Mouse (Mus musculus) CH12.LX (cell line): ENCODE measurements around the gene 6330409D20Rik. TPM values are rescaled to one million over a fixed set of nuclear protein-coding genes. Genes with fewer than 3 reads are reported as not detected.

Experiments
- DNase-seq: peaks from one replicate; pipeline ENCODE4 v3.0.0-alpha.2; 2013; ENCODE audit errors: extremely low read depth
- H3K27ac ChIP-seq: 2 replicates; pipeline ENCODE4 v1.5.1; 2012; ENCODE audit warnings: low read depth, mild to moderate bottlenecking, control low read depth, moderate library complexity; ENCODE audit not compliant: insufficient read depth
- H3K27me3 ChIP-seq: replicated peaks from 2 replicates; pipeline ENCODE3; 2012; ENCODE audit warnings: inconsistent platforms
- H3K36me3 ChIP-seq, 2 experiments: replicated peaks in 1 of 2; 2 replicates each; pipeline versions ENCODE3 to v1.6.1; 2012; ENCODE audit warnings: inconsistent platforms in 1 of 2, low read length in 1 of 2, mild to moderate bottlenecking in 1 of 2, mixed read lengths in 1 of 2, moderate library complexity in 1 of 2; ENCODE audit not compliant: control insufficient read depth in 1 of 2, insufficient read depth in 1 of 2
- H3K4me1 ChIP-seq, 2 experiments: 2 replicates each; pipeline ENCODE4 v1.6.1; 2012; ENCODE audit warnings: inconsistent platforms in 1 of 2, moderate library complexity in 1 of 2; ENCODE audit not compliant: insufficient read depth in 2 of 2, control insufficient read depth in 1 of 2
- H3K4me2 ChIP-seq: 2 replicates; pipeline ENCODE4 v1.6.1; 2012; ENCODE audit warnings: low read depth, mild to moderate bottlenecking, control low read depth; ENCODE audit not compliant: poor library complexity, insufficient read depth, severe bottlenecking
- H3K4me3 ChIP-seq, 3 experiments: fragments of 150-350 bp in 1 of 3; sonication (generic) in 1 of 3; replicated peaks in 1 of 3; 2 replicates each; pipeline versions ENCODE3 to v1.5.1; 2011 to 2012; ENCODE audit warnings: low read depth in 2 of 3, low read length in 2 of 3, mild to moderate bottlenecking in 2 of 3, moderate library complexity in 2 of 3, control low read depth in 1 of 3, improper control_type of control experiment in 1 of 3, inconsistent platforms in 1 of 3, mixed read lengths in 1 of 3; ENCODE audit not compliant: poor library complexity in 1 of 3
- H3K79me2 ChIP-seq: replicated peaks from 2 replicates; pipeline ENCODE4 v1.6.1; 2012; ENCODE audit warnings: mild to moderate bottlenecking, moderate library complexity; ENCODE audit not compliant: control insufficient read depth, poor library complexity, insufficient read depth, severe bottlenecking; ENCODE audit errors: extremely low read depth
- H3K9ac ChIP-seq: 2 replicates; pipeline ENCODE4 v1.6.1; 2012; ENCODE audit warnings: low read depth, mild to moderate bottlenecking, control low read depth, moderate library complexity; ENCODE audit not compliant: insufficient read depth
- H3K9me3 ChIP-seq: replicated peaks from 2 replicates; pipeline ENCODE3; 2012; ENCODE audit warnings: low read length, inconsistent platforms, mixed read lengths
- E2F4 ChIP-seq: IDR thresholded peaks from 2 replicates; pipeline ENCODE4 v1.6.1; 2011; ENCODE audit warnings: low read depth, low read length, improper control_type of control experiment; ENCODE audit not compliant: insufficient replicate concordance
- ELF1 ChIP-seq: IDR thresholded peaks from 2 replicates; pipeline ENCODE4 v1.6.1; 2014; ENCODE audit warnings: low read depth, mild to moderate bottlenecking, inconsistent platforms, low read length, improper control_type of control experiment
- EP300 ChIP-seq: IDR thresholded peaks from 2 replicates; pipeline ENCODE4 v1.6.1; 2011; ENCODE audit warnings: low read length, improper control_type of control experiment
- ETS1 ChIP-seq: conservative IDR thresholded peaks from 2 replicates; pipeline ENCODE4 v1.6.1; 2012; ENCODE audit warnings: low read depth, mild to moderate bottlenecking, inconsistent platforms, low read length, improper control_type of control experiment, moderate library complexity
- HCFC1 ChIP-seq: IDR thresholded peaks from 2 replicates; pipeline ENCODE4 v1.6.1; 2012; ENCODE audit warnings: low read depth, mild to moderate bottlenecking, inconsistent platforms, low read length, improper control_type of control experiment
- KAT2A ChIP-seq: IDR thresholded peaks from 2 replicates; pipeline ENCODE4 v1.6.1; 2012; ENCODE audit warnings: low read length, improper control_type of control experiment, inconsistent platforms; ENCODE audit not compliant: insufficient replicate concordance
- MAX ChIP-seq: IDR thresholded peaks from 2 replicates; pipeline ENCODE4 v1.6.1; 2011; ENCODE audit warnings: low read length, improper control_type of control experiment
- MAZ ChIP-seq: IDR thresholded peaks from 2 replicates; pipeline ENCODE4 v1.6.1; 2012; ENCODE audit warnings: low read depth, mild to moderate bottlenecking, inconsistent platforms, low read length, improper control_type of control experiment, moderate library complexity
- POLR2AphosphoS2 ChIP-seq: IDR thresholded peaks from 2 replicates; pipeline ENCODE4 v1.6.1; 2011; ENCODE audit warnings: low read depth, low read length, improper control_type of control experiment
- TBP ChIP-seq: conservative IDR thresholded peaks from 2 replicates; pipeline ENCODE4 v1.6.1; 2011; ENCODE audit warnings: low read depth, low read length, improper control_type of control experiment
- USF2 ChIP-seq: conservative IDR thresholded peaks from 2 replicates; pipeline ENCODE4 v1.6.1; 2011; ENCODE audit warnings: low read depth, low read length, improper control_type of control experiment
- ZC3H11A ChIP-seq: IDR thresholded peaks from 2 replicates; pipeline ENCODE4 v1.6.1; 2012; ENCODE audit warnings: low read depth, mild to moderate bottlenecking, inconsistent platforms, low read length, improper control_type of control experiment
- ZKSCAN1 ChIP-seq: IDR thresholded peaks from 2 replicates; pipeline ENCODE4 v1.6.1; 2012; ENCODE audit warnings: low read depth, inconsistent platforms, low read length, improper control_type of control experiment, borderline replicate concordance
- ZMIZ1 ChIP-seq: IDR thresholded peaks from 2 replicates; pipeline ENCODE4 v1.6.1; 2012; ENCODE audit warnings: low read depth, mild to moderate bottlenecking, inconsistent platforms, low read length, improper control_type of control experiment
- ZNF384 ChIP-seq: IDR thresholded peaks from 2 replicates; pipeline ENCODE4 v1.6.1; 2012; ENCODE audit warnings: low read depth, low read length, improper control_type of control experiment, inconsistent platforms
- dilution Hi-C: fragments of 300-500 bp; cut with MboI; formaldehyde crosslinking; loops from 2 replicates; pipeline ENCODE4 v1.14.3; 2020; ENCODE audit warnings: low sequenced_read_pairs; ENCODE audit not compliant: extremely low pct_unique_long_range_greater_than_20kb, extremely low pct_ligation_motif_present
- in situ Hi-C: fragments of 300-500 bp; cut with MboI; formaldehyde crosslinking; loops from 3 replicates; pipeline ENCODE4 v1.14.3; 2019; ENCODE audit warnings: low sequenced_read_pairs, low pct_ligation_motif_present, low pct_unique_long_range_greater_than_20kb, mixed read lengths
- polyA plus RNA-seq: library from polyadenylated mRNA; unstranded; fragments of >175 nt; gene quantifications from 2 replicates; pipeline ENCODE4 v1.2.1, GENCODE M21; 2012; ENCODE audit warnings: low read depth; ENCODE audit not compliant: insufficient read length
- total RNA-seq, 2 experiments: library from RNA; depleted of rRNA; stranded (reverse); fragments of 300-350 nt in 1 of 2; fragments of >200 nt in 1 of 2; gene quantifications; 2 replicates each; pipeline ENCODE4 v1.2.3; 2012 to 2014

6330409D20Rik gene
- total and polyA plus RNA-seq, 3 experiments: 0.46 TPM; not detected in 2

DNA sequence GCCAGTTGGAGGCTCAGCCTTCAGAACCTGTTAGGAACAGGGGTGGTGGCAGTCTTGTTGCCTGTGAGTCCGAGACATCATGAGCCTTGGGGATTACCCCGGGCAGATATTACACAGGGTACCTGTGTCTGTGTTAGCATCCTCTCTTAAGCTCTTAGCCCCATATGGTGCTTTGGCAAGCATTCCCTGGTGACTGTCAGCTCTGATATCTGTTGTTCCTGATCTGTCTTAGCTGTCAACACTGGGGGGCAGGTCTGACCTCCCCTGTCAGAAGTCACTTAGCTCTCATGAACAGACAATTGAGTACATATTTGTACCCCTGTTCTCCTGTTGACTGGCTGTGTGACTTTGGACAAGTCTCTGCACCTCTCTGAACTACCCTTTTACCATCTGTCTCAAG, 18.2 kb upstream of the 6330409D20Rik start:
- H3K27me3 ChIP-seq: no peaks in the 10 kb centered on the region
- peaks cover 0 to 10% of the 10 kb centered on the region in 2 experiments; a peak in 3 of 4 replicates for H3K4me1 ChIP-seq
- in situ Hi-C loops (loop anchor here (5.0 kb wide), 2 partner anchors 47 to 127 kb away; partner anchors contain the start of gene Cdk9), dilution Hi-C loops (no loop called here)
- no peaks in the 10 kb centered on the region for H3K9me3 ChIP-seq
- H3K79me2 ChIP-seq: no peaks in the 10 kb centered on the region
- no peak overlapping the region for H3K4me2 ChIP-seq
- no peak for DNase-seq
- TF ChIP-seq EP300 (no peak), ZC3H11A (no peak), ZMIZ1 (no peak), KAT2A (no peak), HCFC1 (no peak), POLR2AphosphoS2 (no peak), ZNF384 (no peak), TBP (no peak)
- TF ChIP-seq, all 38 proteins: peak for 0
- no peak overlapping the region for H3K27ac ChIP-seq
- peaks cover 35 to 64% of the 10 kb centered on the region in 2 experiments for H3K36me3 ChIP-seq
- no peak overlapping the region for H3K9ac ChIP-seq
- H3K4me3 ChIP-seq: no peak overlapping the region

DNA sequence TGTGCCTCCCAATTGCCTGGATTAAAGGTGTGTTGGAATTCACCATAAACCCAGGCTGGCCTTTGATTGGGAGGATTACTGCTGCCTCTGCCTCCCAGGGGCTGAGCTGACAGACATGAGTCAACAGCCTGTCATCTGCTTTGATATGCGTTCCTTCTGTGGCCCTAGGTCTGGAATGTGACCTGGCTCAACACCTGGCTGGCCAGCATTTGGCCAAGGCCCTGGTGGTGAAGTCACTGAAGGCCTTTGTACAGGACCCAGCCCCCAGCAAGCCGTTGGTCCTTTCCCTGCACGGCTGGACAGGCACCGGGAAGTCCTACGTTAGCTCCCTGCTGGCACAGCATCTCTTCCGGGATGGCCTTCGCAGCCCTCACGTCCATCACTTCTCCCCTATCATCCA, 17.7 kb upstream of the 6330409D20Rik start:
- dilution Hi-C loops (no loop called here), in situ Hi-C loops (loop anchor here (5.0 kb wide), 2 partner anchors 46 to 126 kb away; partner anchors contain the start of gene Cdk9)
- H3K4me2 ChIP-seq: no peak overlapping the region
- no peaks in the 10 kb centered on the region for H3K9me3 ChIP-seq
- H3K27ac ChIP-seq: no peak overlapping the region
- H3K27me3 ChIP-seq: no peaks in the 10 kb centered on the region
- no peak overlapping the region for H3K9ac ChIP-seq
- TF ChIP-seq E2F4: no peak
- no peak for TF ChIP-seq MAX
- no peak for TF ChIP-seq ZKSCAN1
- no peak for TF ChIP-seq ETS1
- no peak for TF ChIP-seq USF2
- no peak for TF ChIP-seq ELF1
- TF ChIP-seq MAZ: no peak
- no peak for TF ChIP-seq ZMIZ1
- H3K4me1 ChIP-seq: peaks cover 0 to 10% of the 10 kb centered on the region in 2 experiments; a peak in 3 of 4 replicates
- DNase-seq: no peak
- peaks cover 37 to 68% of the 10 kb centered on the region in 2 experiments for H3K36me3 ChIP-seq
- no peaks in the 10 kb centered on the region for H3K79me2 ChIP-seq
- H3K4me3 ChIP-seq: no peak overlapping the region
